Mouse (Mus musculus): Measurements from ENCODE around the gene Tcte3. TPM values are rescaled to one million over a fixed set of nuclear protein-coding genes. Genes with fewer than 3 reads are reported as not detected.
"Not testable (repeated sequence)": the region's sequence is repeated elsewhere in the genome, so short reads cannot be mapped to it uniquely, and the experiment has no call there.

The Tcte3 gene
- polyA plus RNA-seq, 1 experiment from 2014 or later: 0.50 TPM

- not testable (repeated sequence) for H3K4me2 ChIP-seq (ENCODE audit: low read length); H3K27ac ChIP-seq (ENCODE audit: low read length); H3K9me3 ChIP-seq (replicated peaks; ENCODE audit: control insufficient read depth, low read length, poor library complexity, severe bottlenecking); H3K4me1 ChIP-seq (ENCODE audit: control insufficient read depth, insufficient read depth, low read length); H3K36me3 ChIP-seq (ENCODE audit: control insufficient read depth, insufficient read depth, low read length); H3K27me3 ChIP-seq (ENCODE audit: control insufficient read depth, insufficient read depth, low read depth, low read length); H3K4me3 ChIP-seq (ENCODE audit: low read depth, low read length); H3K9ac ChIP-seq (ENCODE audit: low read depth, low read length)
- WGBS: no CpG with 5 or more reads among the region's 60 CpGs
- ATAC-seq: peak; percentile 98
These were observed 31.4 kb downstream of the Tcte3 start, which contains the start of gene Gm3435 for GRCm38 (mm10) chr17:15009706-15010413. TSS of gene Gm3435 (plus strand) at chr17:15010176.

GRCm38 (mm10) chr17:15009088-15009487 is 32.2 kb downstream of the Tcte3 start:
- not testable (repeated sequence) for ATAC-seq; H3K27me3 ChIP-seq (ENCODE audit: control insufficient read depth, insufficient read depth, low read depth, low read length); H3K4me1 ChIP-seq (ENCODE audit: control insufficient read depth, insufficient read depth, low read length); H3K27ac ChIP-seq (ENCODE audit: low read length); H3K4me3 ChIP-seq (ENCODE audit: low read depth, low read length); H3K9me3 ChIP-seq (replicated peaks; ENCODE audit: control insufficient read depth, low read length, poor library complexity, severe bottlenecking); H3K4me2 ChIP-seq (ENCODE audit: low read length); H3K9ac ChIP-seq (ENCODE audit: low read depth, low read length); H3K36me3 ChIP-seq (ENCODE audit: control insufficient read depth, insufficient read depth, low read length)
- WGBS: no CpG with 5 or more reads among the region's 3 CpGs

GRCm38 (mm10) chr17:15000047-15000446 is 41.2 kb downstream of the Tcte3 start:
- not testable (repeated sequence) for H3K27me3 ChIP-seq (ENCODE audit: control insufficient read depth, insufficient read depth, low read depth, low read length); H3K27ac ChIP-seq (ENCODE audit: low read length); H3K9ac ChIP-seq (ENCODE audit: low read depth, low read length); H3K36me3 ChIP-seq (ENCODE audit: control insufficient read depth, insufficient read depth, low read length); ATAC-seq; H3K4me3 ChIP-seq (ENCODE audit: low read depth, low read length); H3K9me3 ChIP-seq (replicated peaks; ENCODE audit: control insufficient read depth, low read length, poor library complexity, severe bottlenecking); H3K4me1 ChIP-seq (ENCODE audit: control insufficient read depth, insufficient read depth, low read length); H3K4me2 ChIP-seq (ENCODE audit: low read length)
- no CpG with 5 or more reads among the region's 4 CpGs for WGBS

GRCm38 (mm10) chr17:14994140-14994539 is 47.1 kb downstream of the Tcte3 start:
- not testable (repeated sequence) for H3K4me3 ChIP-seq (ENCODE audit: low read depth, low read length); H3K4me1 ChIP-seq (ENCODE audit: control insufficient read depth, insufficient read depth, low read length); H3K9me3 ChIP-seq (replicated peaks; ENCODE audit: control insufficient read depth, low read length, poor library complexity, severe bottlenecking); H3K9ac ChIP-seq (ENCODE audit: low read depth, low read length); H3K36me3 ChIP-seq (ENCODE audit: control insufficient read depth, insufficient read depth, low read length); H3K4me2 ChIP-seq (ENCODE audit: low read length); H3K27ac ChIP-seq (ENCODE audit: low read length); H3K27me3 ChIP-seq (ENCODE audit: control insufficient read depth, insufficient read depth, low read depth, low read length); ATAC-seq
- WGBS: no CpG with 5 or more reads among the region's 5 CpGs

GRCm38 (mm10) chr17:14993139-14993832 is 48.0 kb downstream of the Tcte3 start:
- not testable (repeated sequence) for H3K9me3 ChIP-seq (replicated peaks; ENCODE audit: control insufficient read depth, low read length, poor library complexity, severe bottlenecking); H3K4me3 ChIP-seq (ENCODE audit: low read depth, low read length); H3K4me1 ChIP-seq (ENCODE audit: control insufficient read depth, insufficient read depth, low read length); H3K36me3 ChIP-seq (ENCODE audit: control insufficient read depth, insufficient read depth, low read length); H3K27me3 ChIP-seq (ENCODE audit: control insufficient read depth, insufficient read depth, low read depth, low read length); H3K9ac ChIP-seq (ENCODE audit: low read depth, low read length); H3K4me2 ChIP-seq (ENCODE audit: low read length); H3K27ac ChIP-seq (ENCODE audit: low read length)
- no CpG with 5 or more reads among the region's 47 CpGs for WGBS
- ATAC-seq: peak; percentile 93

GRCm38 (mm10) chr17:14992522-14993138 is 48.7 kb downstream of the Tcte3 start:
- H3K9ac ChIP-seq (ENCODE audit: low read depth, low read length); H3K36me3 ChIP-seq (ENCODE audit: control insufficient read depth, insufficient read depth, low read length); H3K4me3 ChIP-seq (ENCODE audit: low read depth, low read length); H3K4me1 ChIP-seq (ENCODE audit: control insufficient read depth, insufficient read depth, low read length); H3K27ac ChIP-seq (ENCODE audit: low read length); H3K27me3 ChIP-seq (ENCODE audit: control insufficient read depth, insufficient read depth, low read depth, low read length); H3K9me3 ChIP-seq (replicated peaks; ENCODE audit: control insufficient read depth, low read length, poor library complexity, severe bottlenecking); H3K4me2 ChIP-seq (ENCODE audit: low read length): not testable (repeated sequence)
- WGBS: no CpG with 5 or more reads among the region's 98 CpGs
- ATAC-seq: peak; percentile 84

- not testable (repeated sequence) for H3K4me1 ChIP-seq (ENCODE audit: control insufficient read depth, insufficient read depth, low read length); H3K4me3 ChIP-seq (ENCODE audit: low read depth, low read length); ATAC-seq; H3K27me3 ChIP-seq (ENCODE audit: control insufficient read depth, insufficient read depth, low read depth, low read length); H3K27ac ChIP-seq (ENCODE audit: low read length); H3K9me3 ChIP-seq (replicated peaks; ENCODE audit: control insufficient read depth, low read length, poor library complexity, severe bottlenecking); H3K36me3 ChIP-seq (ENCODE audit: control insufficient read depth, insufficient read depth, low read length); H3K4me2 ChIP-seq (ENCODE audit: low read length); H3K9ac ChIP-seq (ENCODE audit: low read depth, low read length)
- WGBS: no CpG with 5 or more reads among the region's 5 CpGs
These were observed 51.1 kb downstream of the Tcte3 start for GRCm38 (mm10) chr17:14990116-14990702.

- H3K4me3 ChIP-seq (ENCODE audit: low read depth, low read length); H3K9ac ChIP-seq (ENCODE audit: low read depth, low read length); H3K4me1 ChIP-seq (ENCODE audit: control insufficient read depth, insufficient read depth, low read length); H3K27ac ChIP-seq (ENCODE audit: low read length); H3K36me3 ChIP-seq (ENCODE audit: control insufficient read depth, insufficient read depth, low read length); H3K27me3 ChIP-seq (ENCODE audit: control insufficient read depth, insufficient read depth, low read depth, low read length); H3K9me3 ChIP-seq (replicated peaks; ENCODE audit: control insufficient read depth, low read length, poor library complexity, severe bottlenecking); H3K4me2 ChIP-seq (ENCODE audit: low read length): not testable (repeated sequence)
- peak; percentile 99 for ATAC-seq
- no CpG with 5 or more reads among the region's 60 CpGs for WGBS
These were observed 62.8 kb downstream of the Tcte3 start, which contains the start of the genes 9030025P20Rik and Gm3417 for GRCm38 (mm10) chr17:14978362-14979038. TSS of gene 9030025P20Rik (plus strand) at chr17:14978468. TSS of gene Gm3417 (minus strand) at chr17:14978790.

Measured in midbrain, embryonic 16.5 days (tissue).